Mouse (Mus musculus): ENCODE results near the gene Msh5. TPM values are rescaled to one million over a fixed set of nuclear protein-coding genes. Genes with fewer than 3 reads are reported as not detected.

The Msh5 gene
- polyA plus RNA-seq, 1 experiment from 2014 or later: 1.4 TPM

GRCm38 (mm10) chr17:35049561-35050016 lies 3.0 kb upstream of the Msh5 start, which contains the start of gene Clic1:
TSS of gene Clic1 (plus strand) at chr17:35049966.
- peak; percentile 5; the same call in 1 of the 2 replicates for ATAC-seq
- H3K9me3 ChIP-seq (ENCODE audit: control insufficient read depth): no peaks in the 10 kb centered on the region

GRCm38 (mm10) chr17:35048932-35049440 lies 2.4 kb upstream of the Msh5 start:
- no peaks in the 10 kb centered on the region for H3K27me3 ChIP-seq (replicated peaks; ENCODE audit: control insufficient read depth, insufficient read depth, low read length)
- H3K27ac ChIP-seq (ENCODE audit: low read depth, low read length): peak overlapping the region; percentile 97
- 56% methylated on average over 5 of the region's 5 CpGs for WGBS
- peak overlapping the region; percentile 94 for H3K4me2 ChIP-seq (replicated peaks; ENCODE audit: low read depth)
- no peak for ATAC-seq
- no peak overlapping the region for H3K9ac ChIP-seq (ENCODE audit: low read depth, low read length)
- TF ChIP-seq CTCF (IDR thresholded peaks at IDR 0.05; ENCODE audit: low read depth): no peak
- no peaks in the 10 kb centered on the region for H3K9me3 ChIP-seq (ENCODE audit: control insufficient read depth)
- H3K4me3 ChIP-seq (ENCODE audit: low read depth, low read length): 0 out of 2 replicates have a peak overlapping the region, but pooled peaks have one; percentile 3
- H3K4me1 ChIP-seq (replicated peaks; ENCODE audit: control insufficient read depth, insufficient read depth, low read length): peaks cover 17% of the 10 kb centered on the region
- H3K36me3 ChIP-seq (ENCODE audit: control insufficient read depth, insufficient read depth): peaks cover 17% of the 10 kb centered on the region

More at GRCm38 (mm10) chr17:35049561-35050016, 3.0 kb upstream of the Msh5 start, which contains the start of gene Clic1:
- Histone ChIP-seq H3K36me3 (ENCODE audit: control insufficient read depth, insufficient read depth) (peaks cover 23% of the 10 kb centered on the region), H3K4me1 (replicated peaks; ENCODE audit: control insufficient read depth, insufficient read depth, low read length) (peaks cover 17% of the 10 kb centered on the region), H3K4me2 (replicated peaks; ENCODE audit: low read depth) (peak within 1 kb of the TSS; percentile 94), H3K4me3 (ENCODE audit: low read depth, low read length) (peak within 1 kb of the TSS; percentile 69), H3K27me3 (replicated peaks; ENCODE audit: control insufficient read depth, insufficient read depth, low read length) (no peaks in the 10 kb centered on the region), H3K9ac (ENCODE audit: low read depth, low read length) (peak within 1 kb of the TSS; percentile 92), H3K27ac (ENCODE audit: low read depth, low read length) (peak within 1 kb of the TSS; percentile 97)
- under 1% methylated on average over 11 of the region's 11 CpGs for WGBS
- peak; percentile 67 for TF ChIP-seq CTCF (IDR thresholded peaks at IDR 0.05; ENCODE audit: low read depth)

GRCm38 (mm10) chr17:35048149-35048931 lies 1.8 kb upstream of the Msh5 start:
- Histone ChIP-seq H3K27ac (ENCODE audit: low read depth, low read length) (peak overlapping the region; percentile 97), H3K4me3 (ENCODE audit: low read depth, low read length) (peak overlapping the region; percentile 12; the same call in 1 of the 2 replicates), H3K4me2 (replicated peaks; ENCODE audit: low read depth) (peak overlapping the region; percentile 94), H3K9me3 (ENCODE audit: control insufficient read depth) (no peaks in the 10 kb centered on the region), H3K36me3 (ENCODE audit: control insufficient read depth, insufficient read depth) (peaks cover 11% of the 10 kb centered on the region; the same call in 1 of the 2 replicates), H3K27me3 (replicated peaks; ENCODE audit: control insufficient read depth, insufficient read depth, low read length) (no peaks in the 10 kb centered on the region), H3K4me1 (replicated peaks; ENCODE audit: control insufficient read depth, insufficient read depth, low read length) (peaks cover 17% of the 10 kb centered on the region), H3K9ac (ENCODE audit: low read depth, low read length) (peak overlapping the region; percentile 7; the same call in 1 of the 2 replicates)
- WGBS: 17% methylated on average over 11 of the region's 11 CpGs
- ATAC-seq: peak; percentile 12
- no peak for TF ChIP-seq CTCF (IDR thresholded peaks at IDR 0.05; ENCODE audit: low read depth)

- H3K9ac ChIP-seq (ENCODE audit: low read depth, low read length): 0 out of 2 replicates have a peak overlapping the region, but pooled peaks have one; percentile 12
- TF ChIP-seq CTCF (IDR thresholded peaks at IDR 0.05; ENCODE audit: low read depth): no peak
- H3K27ac ChIP-seq (ENCODE audit: low read depth, low read length): peak overlapping the region; percentile 97
- WGBS: 25% methylated on average over 1 of the region's 1 CpGs
- H3K4me2 ChIP-seq (replicated peaks; ENCODE audit: low read depth): peak overlapping the region; percentile 94
- no peaks in the 10 kb centered on the region for H3K27me3 ChIP-seq (replicated peaks; ENCODE audit: control insufficient read depth, insufficient read depth, low read length)
- H3K36me3 ChIP-seq (ENCODE audit: control insufficient read depth, insufficient read depth): peaks cover 5% of the 10 kb centered on the region; the same call in 1 of the 2 replicates
- peak; percentile 55 for ATAC-seq
- H3K4me1 ChIP-seq (replicated peaks; ENCODE audit: control insufficient read depth, insufficient read depth, low read length): peaks cover 17% of the 10 kb centered on the region
- H3K4me3 ChIP-seq (ENCODE audit: low read depth, low read length): peak overlapping the region; percentile 12; the same call in 1 of the 2 replicates
- H3K9me3 ChIP-seq (ENCODE audit: control insufficient read depth): no peaks in the 10 kb centered on the region
These were observed 1.1 kb upstream of the Msh5 start for GRCm38 (mm10) chr17:35047688-35048087.

- no peaks in the 10 kb centered on the region for H3K9me3 ChIP-seq (ENCODE audit: control insufficient read depth)
- 4% methylated on average over 46 of the region's 48 CpGs for WGBS
- peak overlapping the region; percentile 51 for H3K4me3 ChIP-seq (ENCODE audit: low read depth, low read length)
- H3K27me3 ChIP-seq (replicated peaks; ENCODE audit: control insufficient read depth, insufficient read depth, low read length): no peaks in the 10 kb centered on the region
- peaks cover 11% of the 10 kb centered on the region for H3K4me1 ChIP-seq (replicated peaks; ENCODE audit: control insufficient read depth, insufficient read depth, low read length)
- H3K27ac ChIP-seq (ENCODE audit: low read depth, low read length): peak overlapping the region; percentile 76
- TF ChIP-seq CTCF (IDR thresholded peaks at IDR 0.05; ENCODE audit: low read depth): no peak
- no peaks in the 10 kb centered on the region for H3K36me3 ChIP-seq (ENCODE audit: control insufficient read depth, insufficient read depth)
- peak overlapping the region; percentile 94 for H3K4me2 ChIP-seq (replicated peaks; ENCODE audit: low read depth)
- peak overlapping the region; percentile 79 for H3K9ac ChIP-seq (ENCODE audit: low read depth, low read length)
- no peak for ATAC-seq
These were observed 501 bp downstream of the Msh5 start for GRCm38 (mm10) chr17:35045807-35046680.
